Mouse (Mus musculus): ENCODE data around the gene Tdpoz1. TPM values are rescaled to one million over a fixed set of nuclear protein-coding genes. Genes with fewer than 3 reads are reported as not detected.

Gene Tdpoz1
- polyA plus RNA-seq, 1 experiment from 2014 or later: not detected

Other genes with a start within 250 kb of the Tdpoz1 start
- 0.08 and 0.45 TPM in 2 replicates for gene Tchh, start 234.0 kb downstream of the Tdpoz1 start, polyA plus RNA-seq (2014; fragmentation: Nextera tagmentation; extraction: Ambion mirVana)
- not detected in 2 replicates for gene Tchhl1, start 207.6 kb downstream of the Tdpoz1 start, polyA plus RNA-seq (2014; fragmentation: Nextera tagmentation; extraction: Ambion mirVana)
- gene S100a11, start 155.8 kb downstream of the Tdpoz1 start, polyA plus RNA-seq (2014; fragmentation: Nextera tagmentation; extraction: Ambion mirVana): 410 and 448 TPM in 2 replicates
- gene S100a10, start 121.2 kb downstream of the Tdpoz1 start, polyA plus RNA-seq (2014; fragmentation: Nextera tagmentation; extraction: Ambion mirVana): 89.9 and 96.3 TPM in 2 replicates
- gene Tdpoz2, start 23.6 kb downstream of the Tdpoz1 start, polyA plus RNA-seq (2014; fragmentation: Nextera tagmentation; extraction: Ambion mirVana): not detected in 2 replicates
- not detected in 2 replicates for gene Gm37596, start 16.8 kb upstream of the Tdpoz1 start, polyA plus RNA-seq (2014; fragmentation: Nextera tagmentation; extraction: Ambion mirVana)
- not detected in 2 replicates for gene Gm5773, start 96.7 kb upstream of the Tdpoz1 start, polyA plus RNA-seq (2014; fragmentation: Nextera tagmentation; extraction: Ambion mirVana)
- not detected in 2 replicates for gene Tdpoz4, start 120.1 kb upstream of the Tdpoz1 start, polyA plus RNA-seq (2014; fragmentation: Nextera tagmentation; extraction: Ambion mirVana)
- not detected in 2 replicates for gene Tdpoz3, start 149.7 kb upstream of the Tdpoz1 start, polyA plus RNA-seq (2014; fragmentation: Nextera tagmentation; extraction: Ambion mirVana)

Data from limb, embryonic 11.5 days (tissue).